Mouse (Mus musculus): Measurements from ENCODE around the gene Sebox.

Gene Sebox

GRCm38 (mm10) chr11:78502909-78503650 lies at the start of gene Sebox:
Gene Sebox (plus strand): TSS chr11:78503447.
- DNase-seq (ENCODE audit: low spot score in 2 of 2) = peak in 1 of 2 experiments; percentile 56

- DNase-seq (ENCODE audit: low spot score in 2 of 2) = peak in 1 of 2 experiments; percentile 66
These were observed 49.6 kb upstream of the Sebox start for GRCm38 (mm10) chr11:78453675-78454074.

GRCm38 (mm10) chr11:78454276-78454675 lies 49.0 kb upstream of the Sebox start:
- DNase-seq (ENCODE audit: low spot score in 2 of 2) = no peak

GRCm38 (mm10) chr11:78455308-78455707 lies 47.9 kb upstream of the Sebox start:
- DNase-seq (ENCODE audit: low spot score in 2 of 2) = no peak

- no peak for DNase-seq (ENCODE audit: low spot score in 2 of 2)
These were observed 44.5 kb upstream of the Sebox start for GRCm38 (mm10) chr11:78458740-78459139.

- no peak for DNase-seq (ENCODE audit: low spot score in 2 of 2)
These were observed 41.4 kb upstream of the Sebox start for GRCm38 (mm10) chr11:78461894-78462293.

- DNase-seq (ENCODE audit: low spot score in 2 of 2) = no peak
These were observed 40.6 kb upstream of the Sebox start for GRCm38 (mm10) chr11:78462669-78463068.

GRCm38 (mm10) chr11:78463286-78464036 lies 39.8 kb upstream of the Sebox start:
- no peak for DNase-seq (ENCODE audit: low spot score in 2 of 2)

GRCm38 (mm10) chr11:78465116-78465515 lies 38.1 kb upstream of the Sebox start:
- no peak for DNase-seq (ENCODE audit: low spot score in 2 of 2)

GRCm38 (mm10) chr11:78465568-78466180 lies 37.6 kb upstream of the Sebox start, which contains the start of gene Slc46a1:
Gene Slc46a1 (plus strand): TSS chr11:78465697.
- peak; percentile 58 to 75 for DNase-seq (ENCODE audit: low spot score in 2 of 2)

GRCm38 (mm10) chr11:78466242-78466912 lies 36.9 kb upstream of the Sebox start:
- peak in 1 of 2 experiments; percentile 24 for DNase-seq (ENCODE audit: low spot score in 2 of 2)

GRCm38 (mm10) chr11:78467515-78467914 lies 35.7 kb upstream of the Sebox start:
- DNase-seq (ENCODE audit: low spot score in 2 of 2) = no peak

- no peak for DNase-seq (ENCODE audit: low spot score in 2 of 2)
These were observed 35.3 kb upstream of the Sebox start for GRCm38 (mm10) chr11:78467932-78468331.

GRCm38 (mm10) chr11:78471326-78472103 lies 31.7 kb upstream of the Sebox start:
- no peak for DNase-seq (ENCODE audit: low spot score in 2 of 2)

GRCm38 (mm10) chr11:78475289-78475688 lies 28.0 kb upstream of the Sebox start:
- DNase-seq (ENCODE audit: low spot score in 2 of 2) = no peak

GRCm38 (mm10) chr11:78483639-78484038 lies 19.6 kb upstream of the Sebox start:
- no peak for DNase-seq (ENCODE audit: low spot score in 2 of 2)

- DNase-seq (ENCODE audit: low spot score in 2 of 2) = peak; percentile 74 to 85
These were observed 15.1 kb upstream of the Sebox start for GRCm38 (mm10) chr11:78488168-78488567.

GRCm38 (mm10) chr11:78490781-78491241 lies 12.4 kb upstream of the Sebox start:
- DNase-seq (ENCODE audit: low spot score in 2 of 2) = peak in 1 of 2 experiments; percentile 67

- DNase-seq (ENCODE audit: low spot score in 2 of 2) = no peak
These were observed 7.3 kb upstream of the Sebox start for GRCm38 (mm10) chr11:78495904-78496303.

GRCm38 (mm10) chr11:78497071-78497541 lies 6.1 kb upstream of the Sebox start:
- peak in 1 of 2 experiments; percentile 67 for DNase-seq (ENCODE audit: low spot score in 2 of 2)

Data from cerebellum, postnatal 4 days (tissue).